Mouse (Mus musculus): Measurements from ENCODE around the gene Acsf2.

- TF ChIP-seq CTCF (conservative IDR thresholded peaks at IDR 0.05; ENCODE audit: low read length): no peak; the same call in 1 of the 2 replicates
- no peak for TF ChIP-seq NANOG (IDR thresholded peaks at IDR 0.05; ENCODE audit: borderline replicate concordance, low read length)
Observed at GRCm38 (mm10) chr11:94574560-94574959, 27.1 kb downstream of the Acsf2 start.
